Mouse (Mus musculus): Measurements from ENCODE around the gene Dimt1. TPM values are rescaled to one million over a fixed set of nuclear protein-coding genes. Genes with fewer than 3 reads are reported as not detected.
"Not testable (repeated sequence)": the region's sequence is repeated elsewhere in the genome, so short reads cannot be mapped to it uniquely, and the experiment has no call there.

Gene Dimt1
- 43.2 and 46.2 TPM in 2 replicates for polyA plus RNA-seq (2015; fragmentation: Nextera tagmentation; extraction: Ambion mirVana)

DNA sequence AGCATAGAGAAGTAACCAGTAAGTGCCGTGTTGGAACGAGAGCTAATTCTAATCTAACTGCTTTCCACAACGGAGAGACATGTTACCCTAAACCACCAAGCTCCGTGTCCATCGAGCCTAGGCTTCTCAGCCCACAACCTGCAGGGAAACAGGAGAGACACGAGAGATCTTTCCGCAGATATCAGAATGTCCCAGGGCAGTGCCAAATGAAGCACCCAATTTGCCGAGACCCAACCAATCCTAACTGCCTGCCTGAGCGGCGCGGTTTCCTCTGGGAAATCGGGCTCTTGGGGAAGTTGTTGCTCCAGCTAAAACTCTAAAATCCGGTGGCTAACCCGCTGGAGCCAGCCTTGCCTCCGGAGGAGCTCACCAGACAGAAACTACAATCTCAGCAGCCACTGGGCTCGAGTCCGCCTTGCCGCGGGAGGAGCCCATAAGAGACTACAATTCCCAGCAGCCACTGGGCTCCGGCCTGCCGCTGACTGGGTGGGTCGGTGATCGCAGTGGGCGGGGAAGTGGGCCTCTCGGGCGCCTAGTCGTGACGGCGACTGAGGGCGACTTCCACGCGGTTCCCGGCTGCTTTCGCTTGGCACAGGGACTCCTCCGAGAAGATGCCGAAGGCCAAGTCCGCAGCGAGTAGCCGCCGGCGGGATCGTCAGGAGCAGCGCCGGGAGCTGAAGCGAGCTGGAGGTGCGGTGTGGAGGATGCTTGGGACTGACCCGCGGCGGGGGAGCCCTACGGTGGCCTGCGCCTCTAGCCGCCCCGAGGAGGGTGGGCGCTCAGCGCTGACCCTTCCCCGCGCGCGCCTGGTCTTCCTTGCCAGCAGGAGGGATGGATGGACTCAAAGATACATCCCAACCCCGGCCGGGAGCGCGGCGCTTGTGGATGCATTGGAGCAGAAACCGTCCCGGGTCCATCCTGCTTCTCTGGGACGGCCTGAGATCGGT is at the start of gene Dimt1:
Gene Dimt1 (plus strand): TSS at position 534 of the 947 bp plus-strand sequence.
- ATAC-seq (ENCODE audit: insufficient number of reproducible peaks, low FRiP score, low TSS enrichment, low read depth) = peak; percentile 98

GRCm38 (mm10) chr13:106904637-106905036 is 42.3 kb upstream of the Dimt1 start:
- no peak for ATAC-seq (ENCODE audit: insufficient number of reproducible peaks, low FRiP score, low TSS enrichment, low read depth)
- peaks cover 44% of the 10 kb centered on the region for H3K36me3 ChIP-seq
- no peak overlapping the region for H3K4me2 ChIP-seq
- 75% methylated on average over 3 of the region's 3 CpGs for WGBS
- H3K4me3 ChIP-seq = no peak overlapping the region
- H3K27ac ChIP-seq = no peak overlapping the region
- H3K27me3 ChIP-seq = no peaks in the 10 kb centered on the region
- no peak overlapping the region for H3K9ac ChIP-seq
- no peaks in the 10 kb centered on the region for H3K9me3 ChIP-seq
- H3K4me1 ChIP-seq = no peaks in the 10 kb centered on the region

More for the DNA sequence above, at the start of gene Dimt1:
- H3K27me3 ChIP-seq = no peaks in the 10 kb centered on the region
- WGBS = under 1% methylated on average over 68 of the region's 68 CpGs
- no peaks in the 10 kb centered on the region for H3K9me3 ChIP-seq
- H3K9ac ChIP-seq = peak within 1 kb of the TSS; percentile 93
- H3K36me3 ChIP-seq = peaks cover 17% of the 10 kb centered on the region
- peaks cover 11% of the 10 kb centered on the region for H3K4me1 ChIP-seq
- H3K4me2 ChIP-seq = peak within 1 kb of the TSS; percentile 52
- peak within 1 kb of the TSS; percentile 90 for H3K27ac ChIP-seq
- peak within 1 kb of the TSS; percentile 70 for H3K4me3 ChIP-seq

GRCm38 (mm10) chr13:106905154-106905553 is 41.8 kb upstream of the Dimt1 start:
- WGBS = 82% methylated on average over 6 of the region's 6 CpGs
- H3K9ac ChIP-seq; ATAC-seq (ENCODE audit: insufficient number of reproducible peaks, low FRiP score, low TSS enrichment, low read depth); H3K27ac ChIP-seq; H3K9me3 ChIP-seq; H3K4me2 ChIP-seq; H3K4me1 ChIP-seq; H3K4me3 ChIP-seq; H3K27me3 ChIP-seq: not testable (repeated sequence)
- H3K36me3 ChIP-seq = peaks cover 44% of the 10 kb centered on the region

- no peak for ATAC-seq (ENCODE audit: insufficient number of reproducible peaks, low FRiP score, low TSS enrichment, low read depth)
- Histone ChIP-seq H3K4me1 (no peaks in the 10 kb centered on the region), H3K4me3 (no peak overlapping the region), H3K27me3 (no peaks in the 10 kb centered on the region), H3K9me3 (no peaks in the 10 kb centered on the region), H3K4me2 (no peak overlapping the region), H3K27ac (no peak overlapping the region), H3K9ac (no peak overlapping the region), H3K36me3 (peaks cover 41% of the 10 kb centered on the region)
- over 99% methylated on average over 4 of the region's 4 CpGs for WGBS
Observed at GRCm38 (mm10) chr13:106907273-106907672, 39.7 kb upstream of the Dimt1 start.

DNA sequence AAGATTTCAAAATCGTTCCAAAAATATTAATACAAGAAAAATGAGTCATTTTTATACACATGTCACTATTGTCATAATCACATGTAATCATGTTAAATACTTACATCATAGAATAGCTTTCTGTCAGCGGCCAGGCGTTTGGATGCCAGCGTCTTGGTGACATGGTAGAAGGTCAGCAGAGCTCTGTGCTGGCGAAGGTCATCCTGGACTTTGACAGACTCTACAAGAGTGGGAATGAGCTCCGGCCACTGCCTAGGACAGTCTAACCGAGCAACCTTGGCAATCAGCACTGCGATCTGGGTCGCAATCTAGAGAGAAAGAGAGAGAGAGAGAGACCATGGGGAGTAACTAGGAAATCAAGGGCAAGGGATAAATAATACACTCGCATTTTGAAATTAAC is 36.8 kb upstream of the Dimt1 start:
- Histone ChIP-seq H3K36me3 (peaks cover 41% of the 10 kb centered on the region), H3K27ac (no peak overlapping the region), H3K9ac (no peak overlapping the region), H3K4me1 (no peaks in the 10 kb centered on the region), H3K27me3 (no peaks in the 10 kb centered on the region), H3K4me2 (no peak overlapping the region), H3K4me3 (no peak overlapping the region), H3K9me3 (no peaks in the 10 kb centered on the region)
- no peak for ATAC-seq (ENCODE audit: insufficient number of reproducible peaks, low FRiP score, low TSS enrichment, low read depth)
- WGBS = 93% methylated on average over 10 of the region's 10 CpGs

- WGBS = 42% methylated on average over 3 of the region's 3 CpGs
- Histone ChIP-seq H3K4me3 (no peak overlapping the region), H3K27me3 (no peaks in the 10 kb centered on the region), H3K4me1 (no peaks in the 10 kb centered on the region), H3K36me3 (peaks cover 26% of the 10 kb centered on the region), H3K4me2 (no peak overlapping the region), H3K27ac (no peak overlapping the region), H3K9me3 (no peaks in the 10 kb centered on the region), H3K9ac (no peak overlapping the region)
- ATAC-seq (ENCODE audit: insufficient number of reproducible peaks, low FRiP score, low TSS enrichment, low read depth) = no peak
Observed at GRCm38 (mm10) chr13:106913125-106913736, 33.7 kb upstream of the Dimt1 start.

DNA sequence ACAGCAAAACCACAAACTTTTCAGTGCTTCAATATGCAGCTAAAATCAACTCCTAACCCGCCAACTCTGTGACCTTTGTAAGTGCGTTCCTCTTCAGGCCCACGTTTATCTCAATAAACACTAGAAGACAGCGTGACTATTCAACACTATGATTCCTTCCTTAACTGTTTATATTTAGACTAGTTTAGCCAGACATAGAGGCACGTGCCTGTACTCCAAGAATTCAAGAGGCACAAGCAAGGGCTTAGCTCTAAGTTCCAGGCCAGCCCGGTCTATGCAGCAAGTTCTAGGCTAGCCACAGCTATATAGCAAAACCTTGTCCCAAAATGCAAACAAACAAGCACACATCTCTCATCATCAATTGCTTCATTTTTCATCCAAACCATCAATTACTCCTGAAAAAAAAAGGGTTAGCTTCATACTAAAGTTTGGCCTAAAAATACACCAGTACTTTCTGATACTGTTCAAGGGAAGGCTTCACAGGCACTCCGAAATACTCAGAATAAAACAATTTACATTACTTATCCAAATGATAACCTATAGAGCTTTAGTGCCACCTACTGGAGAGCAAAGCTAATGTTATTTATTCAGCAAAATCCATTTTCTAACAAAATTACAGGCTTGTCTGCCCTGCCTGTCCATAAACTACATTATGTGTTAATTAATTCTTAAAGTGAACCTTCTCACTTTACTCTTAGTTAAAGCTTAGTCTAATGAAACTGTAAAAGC is 28.4 kb upstream of the Dimt1 start:
- peaks cover 39% of the 10 kb centered on the region for H3K36me3 ChIP-seq
- ATAC-seq (ENCODE audit: insufficient number of reproducible peaks, low FRiP score, low TSS enrichment, low read depth) = no peak
- WGBS = 87% methylated on average over 7 of the region's 7 CpGs

DNA sequence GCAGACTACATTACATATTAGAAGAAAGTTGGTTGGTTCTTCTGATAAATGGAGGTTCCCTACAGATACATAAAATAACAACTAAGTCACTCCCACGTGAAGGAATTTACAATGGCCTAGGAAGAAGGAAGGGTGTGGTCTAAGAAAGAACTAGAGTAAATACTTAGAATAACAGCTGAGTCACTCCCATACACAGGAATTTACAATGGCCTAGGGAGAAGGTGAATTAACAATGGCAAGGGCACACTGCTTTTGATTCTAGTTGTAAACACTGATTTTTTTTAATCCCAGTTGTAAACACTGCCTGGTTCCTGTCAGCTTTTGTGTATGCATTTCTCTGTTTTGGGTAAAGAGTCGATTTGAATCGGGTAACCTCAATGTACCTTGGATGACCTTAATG is 21.0 kb upstream of the Dimt1 start:
- H3K4me1 ChIP-seq; H3K9ac ChIP-seq; H3K27me3 ChIP-seq; H3K27ac ChIP-seq; ATAC-seq (ENCODE audit: insufficient number of reproducible peaks, low FRiP score, low TSS enrichment, low read depth); H3K4me2 ChIP-seq; H3K4me3 ChIP-seq; H3K9me3 ChIP-seq: not testable (repeated sequence)
- WGBS = 93% methylated on average over 3 of the region's 3 CpGs
- peaks cover 34% of the 10 kb centered on the region for H3K36me3 ChIP-seq

More for the DNA sequence above, 28.4 kb upstream of the Dimt1 start:
- Histone ChIP-seq H3K9ac (no peak overlapping the region), H3K4me3 (no peak overlapping the region), H3K4me1 (no peaks in the 10 kb centered on the region), H3K27me3 (no peaks in the 10 kb centered on the region), H3K27ac (no peak overlapping the region), H3K9me3 (no peaks in the 10 kb centered on the region), H3K4me2 (no peak overlapping the region)

GRCm38 (mm10) chr13:106928296-106928695 is 18.6 kb upstream of the Dimt1 start:
- Histone ChIP-seq H3K27ac (no peak overlapping the region), H3K4me3 (no peak overlapping the region), H3K4me1 (no peaks in the 10 kb centered on the region), H3K27me3 (no peaks in the 10 kb centered on the region), H3K4me2 (no peak overlapping the region), H3K9ac (no peak overlapping the region), H3K9me3 (no peaks in the 10 kb centered on the region), H3K36me3 (peaks cover 16% of the 10 kb centered on the region)
- no peak for ATAC-seq (ENCODE audit: insufficient number of reproducible peaks, low FRiP score, low TSS enrichment, low read depth)
- 94% methylated on average over 4 of the region's 4 CpGs for WGBS

DNA sequence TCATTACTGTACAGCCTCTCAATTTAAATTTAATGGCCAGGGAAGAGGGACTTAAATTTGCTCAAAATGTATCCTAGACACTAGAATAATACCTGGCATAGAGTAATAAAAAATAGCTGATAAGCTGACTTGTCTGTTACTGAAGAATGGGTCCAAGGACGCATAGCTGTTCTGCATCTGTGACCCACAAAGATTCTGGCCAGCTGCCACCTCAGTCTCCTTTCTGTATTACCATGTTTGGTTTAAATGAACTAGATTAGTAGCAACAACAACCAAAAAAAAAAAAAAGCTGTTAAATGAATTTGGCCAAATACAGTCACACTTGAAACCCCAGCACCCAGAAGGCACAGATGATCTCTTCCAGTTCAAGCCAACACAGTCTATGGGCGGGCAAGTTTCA is 17.7 kb upstream of the Dimt1 start:
- Histone ChIP-seq H3K27me3 (no peaks in the 10 kb centered on the region), H3K4me1 (no peaks in the 10 kb centered on the region), H3K4me2 (no peak overlapping the region), H3K36me3 (peaks cover 13% of the 10 kb centered on the region), H3K27ac (no peak overlapping the region), H3K9me3 (no peaks in the 10 kb centered on the region), H3K9ac (no peak overlapping the region), H3K4me3 (no peak overlapping the region)
- 92% methylated on average over 2 of the region's 2 CpGs for WGBS
- no peak for ATAC-seq (ENCODE audit: insufficient number of reproducible peaks, low FRiP score, low TSS enrichment, low read depth)

GRCm38 (mm10) chr13:106935871-106936255 is 11.1 kb upstream of the Dimt1 start:
- Histone ChIP-seq H3K4me2 (peak overlapping the region; percentile 69), H3K27me3 (no peaks in the 10 kb centered on the region), H3K9ac (peak overlapping the region; percentile 89), H3K36me3 (no peaks in the 10 kb centered on the region), H3K4me3 (peak overlapping the region; percentile 100), H3K9me3 (no peaks in the 10 kb centered on the region), H3K4me1 (no peaks in the 10 kb centered on the region; the same call in 1 of the 2 replicates), H3K27ac (peak overlapping the region; percentile 86)
- ATAC-seq (ENCODE audit: insufficient number of reproducible peaks, low FRiP score, low TSS enrichment, low read depth) = no peak
- WGBS = 7% methylated on average over 9 of the region's 9 CpGs
